Mouse (Mus musculus): ENCODE results near the gene Gm20661. TPM values are rescaled to one million over a fixed set of nuclear protein-coding genes. Genes with fewer than 3 reads are reported as not detected.

Gm20661 gene
- polyA plus RNA-seq, 1 experiment = 0.58 TPM

DNA sequence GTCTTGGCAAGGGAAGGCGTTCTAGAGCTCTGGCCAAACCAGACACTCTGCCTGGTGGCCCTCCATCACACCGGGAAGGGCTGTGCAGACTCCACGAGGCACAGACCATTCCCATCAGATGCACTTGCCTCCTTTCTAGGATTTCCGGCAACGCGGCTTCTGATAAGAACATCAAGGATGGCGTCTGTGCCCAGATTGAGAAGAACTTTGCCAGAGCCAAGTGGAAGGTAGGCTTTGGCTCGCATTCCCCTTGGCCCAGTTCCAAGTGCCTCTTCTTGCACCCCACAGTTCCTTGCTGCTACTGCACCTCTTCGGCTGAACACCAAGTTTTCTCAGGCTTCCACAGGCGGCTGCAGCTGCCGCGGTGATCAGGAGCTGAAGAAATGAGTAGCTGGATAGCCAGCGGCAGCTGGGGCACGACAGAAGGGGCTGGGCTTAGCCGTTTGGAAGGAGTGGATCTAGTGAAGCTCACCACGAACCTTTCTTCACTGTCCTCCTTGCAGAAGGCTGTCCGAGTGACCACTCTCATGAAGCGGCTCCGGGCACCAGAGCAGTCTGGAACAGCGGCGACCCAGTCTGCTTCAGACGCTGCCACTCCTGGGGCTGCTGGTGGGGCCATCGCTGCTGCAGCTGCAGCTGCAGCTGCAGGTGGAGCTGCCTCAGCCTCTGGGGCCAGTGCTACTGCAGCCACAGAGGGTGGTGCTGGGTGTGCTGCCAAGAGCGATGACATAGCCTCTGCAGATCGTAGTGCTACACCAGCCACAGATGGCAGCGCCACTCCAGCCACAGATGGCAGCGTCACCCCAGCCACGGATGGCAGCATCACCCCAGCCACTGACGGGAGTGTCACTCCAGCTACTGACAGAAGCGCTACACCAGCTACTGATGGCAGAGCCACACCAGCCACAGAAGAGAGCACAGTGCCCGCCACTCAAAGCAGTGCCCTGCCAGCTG is 35.3 kb upstream of the Gm20661 start:
- Histone ChIP-seq H3K4me1 (replicated peaks; ENCODE audit: control insufficient read depth, insufficient read depth, low read length) (peaks cover 8% of the 10 kb centered on the region; the same call in 1 of the 2 replicates), H3K36me3 (ENCODE audit: control insufficient read depth, insufficient read depth, low read length) (no peaks in the 10 kb centered on the region), H3K27ac (ENCODE audit: control insufficient read depth, insufficient read depth, low read length) (no peak overlapping the region), H3K4me3 (ENCODE audit: control insufficient read depth, insufficient read depth, low read length) (no peak overlapping the region), H3K27me3 (ENCODE audit: control insufficient read depth, insufficient read depth, low read length) (no peaks in the 10 kb centered on the region)
- 91% methylated on average over 31 of the region's 31 CpGs for WGBS
- TF ChIP-seq CTCF (IDR thresholded peaks at IDR 0.05; ENCODE audit: borderline replicate concordance, control insufficient read depth, extremely low read depth, insufficient read depth, low read length, poor library complexity) (no peak), POLR2A (IDR thresholded peaks at IDR 0.05; ENCODE audit: control insufficient read depth, extremely low read depth, insufficient read depth, low read length, poor library complexity) (no peak)
- DNase-seq = no peak

GRCm38 (mm10) chr9:107949184-107949921 is 33.5 kb upstream of the Gm20661 start:
- WGBS = 86% methylated on average over 13 of the region's 13 CpGs
- no peak for DNase-seq
- no peaks in the 10 kb centered on the region for H3K27me3 ChIP-seq (ENCODE audit: control insufficient read depth, insufficient read depth, low read length)
- TF ChIP-seq CTCF (IDR thresholded peaks at IDR 0.05; ENCODE audit: borderline replicate concordance, control insufficient read depth, extremely low read depth, insufficient read depth, low read length, poor library complexity) (no peak), POLR2A (IDR thresholded peaks at IDR 0.05; ENCODE audit: control insufficient read depth, extremely low read depth, insufficient read depth, low read length, poor library complexity) (no peak)
- H3K4me3 ChIP-seq (ENCODE audit: control insufficient read depth, insufficient read depth, low read length) = no peak overlapping the region
- no peaks in the 10 kb centered on the region for H3K36me3 ChIP-seq (ENCODE audit: control insufficient read depth, insufficient read depth, low read length)
- no peak overlapping the region for H3K27ac ChIP-seq (ENCODE audit: control insufficient read depth, insufficient read depth, low read length)
- peaks cover 8% of the 10 kb centered on the region; the same call in 1 of the 2 replicates for H3K4me1 ChIP-seq (replicated peaks; ENCODE audit: control insufficient read depth, insufficient read depth, low read length)

GRCm38 (mm10) chr9:107949922-107950235 is 33.0 kb upstream of the Gm20661 start, which contains the start of gene Traip:
Gene Traip (plus strand): TSS chr9:107950136.
- TF ChIP-seq POLR2A (IDR thresholded peaks at IDR 0.05; ENCODE audit: control insufficient read depth, extremely low read depth, insufficient read depth, low read length, poor library complexity) (no peak), CTCF (IDR thresholded peaks at IDR 0.05; ENCODE audit: borderline replicate concordance, control insufficient read depth, extremely low read depth, insufficient read depth, low read length, poor library complexity) (no peak)
- no peaks in the 10 kb centered on the region for H3K27me3 ChIP-seq (ENCODE audit: control insufficient read depth, insufficient read depth, low read length)
- H3K36me3 ChIP-seq (ENCODE audit: control insufficient read depth, insufficient read depth, low read length) = no peaks in the 10 kb centered on the region
- WGBS = 86% methylated on average over 10 of the region's 10 CpGs
- no peak for DNase-seq
- H3K27ac ChIP-seq (ENCODE audit: control insufficient read depth, insufficient read depth, low read length) = no peak within 1 kb of the TSS
- peaks cover 8% of the 10 kb centered on the region; the same call in 1 of the 2 replicates for H3K4me1 ChIP-seq (replicated peaks; ENCODE audit: control insufficient read depth, insufficient read depth, low read length)
- peak within 1 kb of the TSS; percentile 65 for H3K4me3 ChIP-seq (ENCODE audit: control insufficient read depth, insufficient read depth, low read length)

DNA sequence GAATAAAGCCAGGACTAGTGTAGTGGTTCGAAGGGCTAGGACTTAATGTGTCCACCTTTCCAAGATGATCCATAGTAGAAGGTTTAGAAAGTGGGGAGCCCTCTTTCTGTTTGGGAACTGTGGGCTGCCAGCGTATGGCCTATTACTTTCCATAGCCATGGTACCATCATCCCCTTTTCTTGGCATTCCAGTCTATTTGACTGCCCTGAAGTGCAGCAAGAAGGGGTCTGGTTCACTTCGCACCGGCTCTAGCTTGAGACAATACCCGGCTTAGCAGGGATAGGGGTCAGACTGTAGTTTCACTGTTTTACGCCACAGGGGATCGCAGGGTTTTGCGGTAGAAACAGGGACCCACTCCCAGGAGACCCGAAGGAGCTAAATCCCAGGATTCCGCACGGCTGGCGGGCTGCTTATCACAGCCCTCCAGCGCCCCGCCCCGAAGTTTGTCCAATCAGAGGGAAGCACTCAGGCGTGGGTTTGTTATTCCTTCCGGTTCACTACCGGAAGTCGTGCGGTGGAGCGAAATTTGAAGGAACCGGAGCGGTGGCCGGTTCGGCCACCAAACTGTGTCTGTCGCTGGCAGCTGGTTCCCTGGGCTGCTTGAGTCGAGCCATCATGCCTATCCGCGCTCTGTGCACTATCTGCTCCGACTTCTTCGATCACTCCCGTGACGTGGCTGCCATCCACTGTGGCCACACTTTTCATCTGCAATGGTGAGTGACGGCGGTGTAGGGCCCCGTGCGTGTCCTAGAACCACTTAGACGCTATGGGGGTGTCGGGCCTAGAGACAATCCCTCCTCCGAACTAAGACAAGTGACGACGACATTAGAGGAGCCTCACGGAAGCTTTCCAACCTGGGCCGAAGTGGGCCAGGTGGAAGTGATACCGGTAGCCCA is 32.1 kb upstream of the Gm20661 start:
- peak overlapping the region; percentile 65 for H3K4me3 ChIP-seq (ENCODE audit: control insufficient read depth, insufficient read depth, low read length)
- H3K4me1 ChIP-seq (replicated peaks; ENCODE audit: control insufficient read depth, insufficient read depth, low read length) = peaks cover 8% of the 10 kb centered on the region; the same call in 1 of the 2 replicates
- peak; percentile 90 for DNase-seq
- no peaks in the 10 kb centered on the region for H3K27me3 ChIP-seq (ENCODE audit: control insufficient read depth, insufficient read depth, low read length)
- no peak overlapping the region for H3K27ac ChIP-seq (ENCODE audit: control insufficient read depth, insufficient read depth, low read length)
- no peaks in the 10 kb centered on the region for H3K36me3 ChIP-seq (ENCODE audit: control insufficient read depth, insufficient read depth, low read length)
- no peak for TF ChIP-seq CTCF (IDR thresholded peaks at IDR 0.05; ENCODE audit: borderline replicate concordance, control insufficient read depth, extremely low read depth, insufficient read depth, low read length, poor library complexity)
- 0 out of 2 replicates have a peak, but pooled peaks have one; percentile 46 for TF ChIP-seq POLR2A (IDR thresholded peaks at IDR 0.05; ENCODE audit: control insufficient read depth, extremely low read depth, insufficient read depth, low read length, poor library complexity)
- 17% methylated on average over 45 of the region's 45 CpGs for WGBS

DNA sequence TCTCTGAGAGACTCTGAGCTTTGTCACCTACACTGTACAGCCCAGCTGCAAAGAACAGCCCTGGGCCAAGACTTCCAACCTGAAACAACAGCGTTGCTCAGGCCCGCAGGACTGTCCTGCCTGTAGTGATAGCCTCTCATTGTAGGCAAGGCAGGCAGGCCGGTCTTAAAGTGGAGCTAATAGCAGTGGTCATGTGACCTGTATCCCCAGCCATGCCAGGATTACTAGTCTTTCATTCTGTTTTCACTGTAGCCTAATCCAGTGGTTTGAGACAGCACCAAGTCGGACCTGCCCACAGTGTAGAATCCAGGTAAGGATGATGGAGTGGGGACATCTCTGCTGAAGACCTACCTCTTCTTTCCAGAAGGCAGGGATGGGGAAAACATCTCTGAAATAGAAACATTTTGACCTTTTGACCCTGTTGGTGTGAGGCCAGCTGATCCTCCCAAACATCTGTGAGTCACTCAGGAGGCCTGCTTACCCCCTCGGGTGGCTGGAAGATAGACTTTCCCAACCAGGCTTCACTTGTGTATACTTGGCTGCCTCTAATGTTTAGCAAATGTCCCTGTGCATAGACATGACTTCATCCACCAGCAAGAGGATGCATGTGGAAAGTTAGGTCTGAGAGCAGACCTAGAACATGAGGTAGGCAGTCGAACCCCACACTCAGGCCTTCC is 27.1 kb upstream of the Gm20661 start:
- Histone ChIP-seq H3K36me3 (ENCODE audit: control insufficient read depth, insufficient read depth, low read length) (peaks cover 9% of the 10 kb centered on the region; the same call in 1 of the 2 replicates), H3K27ac (ENCODE audit: control insufficient read depth, insufficient read depth, low read length) (no peak overlapping the region), H3K27me3 (ENCODE audit: control insufficient read depth, insufficient read depth, low read length) (no peaks in the 10 kb centered on the region), H3K4me1 (replicated peaks; ENCODE audit: control insufficient read depth, insufficient read depth, low read length) (peaks cover 8% of the 10 kb centered on the region; the same call in 1 of the 2 replicates), H3K4me3 (ENCODE audit: control insufficient read depth, insufficient read depth, low read length) (no peak overlapping the region)
- TF ChIP-seq CTCF (IDR thresholded peaks at IDR 0.05; ENCODE audit: borderline replicate concordance, control insufficient read depth, extremely low read depth, insufficient read depth, low read length, poor library complexity) (no peak), POLR2A (IDR thresholded peaks at IDR 0.05; ENCODE audit: control insufficient read depth, extremely low read depth, insufficient read depth, low read length, poor library complexity) (no peak)
- no peak for DNase-seq
- WGBS = 96% methylated on average over 6 of the region's 6 CpGs
